Mouse (Mus musculus): ENCODE measurements around the gene Sigirr. TPM values are rescaled to one million over a fixed set of nuclear protein-coding genes. Genes with fewer than 3 reads are reported as not detected.

The Sigirr gene
- 1.9 and 2.7 TPM in 2 replicates for polyA plus RNA-seq (2016; fragmentation: Nextera tagmentation; extraction: Ambion mirVana)

DNA sequence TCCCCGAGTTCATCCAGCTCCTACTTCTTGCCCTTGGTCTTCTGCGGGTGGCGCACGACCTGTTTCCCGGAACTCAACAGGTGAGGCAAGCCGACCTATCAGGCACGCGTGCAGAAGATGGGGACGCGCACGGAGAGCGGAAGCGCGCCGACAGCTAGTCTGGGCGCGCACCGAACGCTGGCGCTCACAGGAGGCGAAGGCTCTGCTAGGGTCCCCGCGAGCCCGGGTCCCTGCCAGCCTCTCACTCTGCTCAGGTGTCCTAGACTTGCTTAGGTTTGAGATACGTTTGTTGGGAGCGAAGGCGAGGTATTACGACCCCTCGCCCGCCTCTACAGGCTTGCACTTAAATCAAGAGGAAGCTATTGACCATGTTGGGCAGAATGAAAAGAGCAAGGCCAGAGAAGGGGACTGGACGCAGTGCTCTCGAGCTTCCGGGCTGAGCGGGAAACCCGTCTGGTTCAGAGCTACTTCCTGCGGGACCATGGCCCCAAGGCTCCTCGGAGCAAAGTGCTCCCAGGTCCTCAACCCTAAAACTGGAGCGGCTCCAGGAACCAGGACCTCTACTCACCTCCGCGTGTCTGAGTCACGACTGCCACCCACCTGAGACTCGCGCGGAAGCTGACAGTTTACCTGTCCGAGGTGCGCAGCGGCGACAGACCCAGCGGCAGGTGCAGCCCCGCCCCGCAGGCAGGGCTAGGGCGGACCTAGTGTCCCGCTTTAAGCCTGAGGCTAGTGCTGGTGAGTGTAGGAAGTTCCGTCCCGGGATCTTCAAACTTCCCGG is at the start of gene Sigirr:
TSS of gene Sigirr (minus strand) at position 662 of the 781 bp plus-strand sequence.
- peak within 1 kb of the TSS; percentile 67 for H3K27ac ChIP-seq

GRCm38 (mm10) chr7:141148639-141149038 is 48.3 kb upstream of the Sigirr start:
- Histone ChIP-seq H3K27me3 (ENCODE audit: insufficient read depth, poor library complexity, severe bottlenecking) (no peaks in the 10 kb centered on the region), H3K27ac (no peak overlapping the region), H3K9me3 (no peaks in the 10 kb centered on the region), H3K4me1 (replicated peaks) (no peaks in the 10 kb centered on the region), H3K4me3 (no peak overlapping the region), H3K36me3 (peaks cover 86% of the 10 kb centered on the region)
- 83% methylated on average over 4 of the region's 4 CpGs for WGBS
- DNase-seq (ENCODE audit: low spot score), result no peak

More for the DNA sequence above, at the start of gene Sigirr:
- no peaks in the 10 kb centered on the region for H3K9me3 ChIP-seq
- no peaks in the 10 kb centered on the region for H3K36me3 ChIP-seq
- DNase-seq (ENCODE audit: low spot score), result peak; percentile 52
- H3K4me3 ChIP-seq, result peak within 1 kb of the TSS; percentile 53
- H3K27me3 ChIP-seq (ENCODE audit: insufficient read depth, poor library complexity, severe bottlenecking), result peaks cover 74% of the 10 kb centered on the region
- H3K4me1 ChIP-seq (replicated peaks), result peaks cover 26% of the 10 kb centered on the region
- WGBS, result 1% methylated on average over 56 of the region's 56 CpGs

DNA sequence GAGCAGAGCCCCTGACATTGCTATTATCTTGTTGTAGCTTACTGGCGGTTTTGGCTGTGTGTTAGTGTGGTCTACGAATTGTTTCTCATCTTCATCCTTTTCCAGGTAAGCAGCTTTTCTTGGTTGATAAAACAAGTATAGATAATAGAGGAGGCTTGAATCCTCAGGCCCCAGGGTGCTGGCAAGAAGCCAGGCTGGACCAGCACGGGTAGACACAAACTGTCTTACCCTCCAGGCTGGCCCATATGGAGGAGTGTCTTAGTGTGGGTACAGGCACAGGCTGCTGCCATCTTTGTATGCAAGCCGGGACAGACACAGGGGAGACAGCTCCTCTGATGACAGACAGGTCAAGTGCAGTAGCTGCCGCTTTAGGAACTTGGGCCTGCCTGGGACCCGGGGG is 46.7 kb upstream of the Sigirr start:
- no peak overlapping the region for H3K27ac ChIP-seq
- 92% methylated on average over 6 of the region's 6 CpGs for WGBS
- no peak for DNase-seq (ENCODE audit: low spot score)
- H3K9me3 ChIP-seq, result no peaks in the 10 kb centered on the region
- peaks cover 85% of the 10 kb centered on the region for H3K36me3 ChIP-seq
- no peaks in the 10 kb centered on the region for H3K27me3 ChIP-seq (ENCODE audit: insufficient read depth, poor library complexity, severe bottlenecking)
- H3K4me3 ChIP-seq, result no peak overlapping the region
- no peaks in the 10 kb centered on the region for H3K4me1 ChIP-seq (replicated peaks)

DNA sequence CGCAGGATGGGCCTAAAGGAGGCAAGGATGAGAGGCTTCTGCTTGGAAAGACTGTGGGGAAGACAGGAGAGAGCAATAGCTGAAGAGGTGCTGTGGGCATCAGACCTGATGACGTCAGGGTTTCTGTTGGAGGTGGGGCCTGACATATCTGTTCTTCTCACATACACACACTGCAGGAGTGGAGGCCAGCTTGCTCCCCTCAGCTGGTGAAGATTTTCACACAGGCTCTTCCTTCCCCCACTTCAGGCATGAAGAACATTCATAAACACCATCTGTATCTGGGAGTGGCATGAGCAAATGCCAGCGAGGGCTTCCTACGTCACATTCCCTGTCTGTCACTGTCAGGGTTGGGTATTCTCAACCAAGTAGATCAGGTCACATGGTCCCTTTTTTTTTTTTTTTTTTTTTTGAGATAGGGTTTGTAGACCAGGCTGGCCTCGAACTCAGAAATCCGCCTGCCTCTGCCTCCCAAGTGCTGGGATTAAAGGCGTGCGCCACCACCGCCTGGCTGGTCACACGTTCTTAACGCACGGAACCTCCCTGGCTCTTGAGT is 45.7 kb upstream of the Sigirr start:
- H3K4me1 ChIP-seq (replicated peaks), result no peaks in the 10 kb centered on the region
- 94% methylated on average over 12 of the region's 12 CpGs for WGBS
- no peaks in the 10 kb centered on the region for H3K27me3 ChIP-seq (ENCODE audit: insufficient read depth, poor library complexity, severe bottlenecking)
- DNase-seq (ENCODE audit: low spot score), result no peak
- no peak overlapping the region for H3K4me3 ChIP-seq
- peaks cover 84% of the 10 kb centered on the region for H3K36me3 ChIP-seq
- no peaks in the 10 kb centered on the region for H3K9me3 ChIP-seq
- H3K27ac ChIP-seq, result no peak overlapping the region

DNA sequence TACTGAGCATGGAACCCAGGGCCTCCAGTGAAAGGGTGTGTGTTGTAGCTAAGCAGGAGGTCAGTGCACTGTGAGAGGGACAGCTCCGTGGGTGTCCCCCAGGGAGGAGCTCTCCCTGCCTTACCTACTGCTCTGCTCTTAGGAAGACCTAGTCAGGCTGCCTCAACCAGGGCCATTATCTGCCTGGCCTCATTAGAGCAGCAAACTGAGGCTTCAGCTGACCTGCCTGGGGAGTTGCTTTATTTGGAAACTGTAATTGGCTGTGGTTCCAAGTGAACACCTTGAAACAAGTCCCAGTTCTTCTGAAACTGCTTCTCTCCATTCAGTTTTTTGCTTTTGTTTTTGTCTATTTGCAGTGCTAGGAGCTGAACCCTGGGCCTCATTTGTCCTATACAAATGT is 45.0 kb upstream of the Sigirr start:
- no peaks in the 10 kb centered on the region for H3K9me3 ChIP-seq
- DNase-seq (ENCODE audit: low spot score), result no peak
- no peak overlapping the region for H3K4me3 ChIP-seq
- H3K27me3 ChIP-seq (ENCODE audit: insufficient read depth, poor library complexity, severe bottlenecking), result no peaks in the 10 kb centered on the region
- H3K27ac ChIP-seq, result no peak overlapping the region
- WGBS, result 66% methylated on average over 1 of the region's 1 CpGs
- peaks cover 81% of the 10 kb centered on the region for H3K36me3 ChIP-seq
- H3K4me1 ChIP-seq (replicated peaks), result no peaks in the 10 kb centered on the region

- no peak for DNase-seq (ENCODE audit: low spot score)
- no peaks in the 10 kb centered on the region for H3K4me1 ChIP-seq (replicated peaks)
- H3K27me3 ChIP-seq (ENCODE audit: insufficient read depth, poor library complexity, severe bottlenecking), result no peaks in the 10 kb centered on the region
- no peaks in the 10 kb centered on the region for H3K9me3 ChIP-seq
- 97% methylated on average over 3 of the region's 3 CpGs for WGBS
- peaks cover 87% of the 10 kb centered on the region for H3K36me3 ChIP-seq
- no peak overlapping the region for H3K4me3 ChIP-seq
- H3K27ac ChIP-seq, result no peak overlapping the region
These were observed 44.3 kb upstream of the Sigirr start for GRCm38 (mm10) chr7:141144650-141145049.

DNA sequence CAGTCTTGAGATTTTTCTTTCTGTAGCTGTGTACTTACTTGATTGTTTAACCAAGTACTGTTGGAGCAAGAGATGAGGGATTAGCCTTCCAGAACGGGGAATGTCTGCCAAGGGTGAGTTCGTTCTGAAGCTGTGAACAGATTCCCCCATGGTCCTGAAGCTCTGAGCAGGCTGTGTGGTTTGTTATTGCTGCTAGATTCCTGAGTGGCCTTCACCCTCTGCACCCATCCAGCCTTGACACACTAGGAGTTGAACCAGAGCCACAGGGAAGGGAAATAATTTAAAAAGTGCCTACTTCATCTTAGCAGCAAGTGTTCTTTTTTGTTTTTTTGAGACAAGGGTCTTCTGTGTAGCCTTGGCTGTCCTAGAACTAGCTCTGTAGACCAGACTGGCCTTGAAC is 43.5 kb upstream of the Sigirr start:
- 89% methylated on average over 2 of the region's 2 CpGs for WGBS

GRCm38 (mm10) chr7:141143112-141143511 is 42.7 kb upstream of the Sigirr start:
- Histone ChIP-seq H3K4me3 (no peak overlapping the region), H3K36me3 (peaks cover 92% of the 10 kb centered on the region), H3K4me1 (replicated peaks) (no peaks in the 10 kb centered on the region), H3K9me3 (no peaks in the 10 kb centered on the region), H3K27me3 (ENCODE audit: insufficient read depth, poor library complexity, severe bottlenecking) (no peaks in the 10 kb centered on the region), H3K27ac (no peak overlapping the region)
- DNase-seq (ENCODE audit: low spot score), result peak; percentile 38
- 55% methylated on average over 5 of the region's 5 CpGs for WGBS

More for the DNA sequence above, 43.5 kb upstream of the Sigirr start:
- DNase-seq (ENCODE audit: low spot score), result no peak
- H3K9me3 ChIP-seq, result no peaks in the 10 kb centered on the region
- H3K4me1 ChIP-seq (replicated peaks), result no peaks in the 10 kb centered on the region
- H3K27ac ChIP-seq, result no peak overlapping the region
- H3K36me3 ChIP-seq, result peaks cover 92% of the 10 kb centered on the region
- H3K27me3 ChIP-seq (ENCODE audit: insufficient read depth, poor library complexity, severe bottlenecking), result no peaks in the 10 kb centered on the region
- H3K4me3 ChIP-seq, result no peak overlapping the region

DNA sequence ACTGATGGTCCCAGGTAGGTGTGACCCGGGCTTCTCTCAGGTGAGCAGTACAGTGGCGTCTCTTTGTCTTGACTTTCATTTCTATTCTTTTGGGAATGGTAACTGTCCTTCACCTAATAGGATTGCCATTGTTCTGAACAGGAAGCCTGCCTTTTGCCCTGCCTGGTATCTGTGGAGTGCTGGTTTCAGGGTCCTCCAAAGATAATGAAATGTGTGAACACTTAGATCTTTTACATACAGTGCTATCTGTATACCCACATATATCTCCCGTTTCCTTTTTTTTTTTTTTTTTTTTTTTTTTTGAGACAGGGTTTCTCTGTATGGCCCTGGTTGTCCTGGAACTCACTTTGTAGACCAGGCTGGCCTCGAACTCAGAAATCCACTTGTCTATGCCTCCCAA is 41.0 kb upstream of the Sigirr start:
- Histone ChIP-seq H3K4me1 (replicated peaks) (no peaks in the 10 kb centered on the region), H3K9me3 (no peaks in the 10 kb centered on the region), H3K36me3 (peaks cover 92% of the 10 kb centered on the region), H3K4me3 (no peak overlapping the region), H3K27ac (no peak overlapping the region), H3K27me3 (ENCODE audit: insufficient read depth, poor library complexity, severe bottlenecking) (no peaks in the 10 kb centered on the region)
- 92% methylated on average over 4 of the region's 4 CpGs for WGBS
- no peak for DNase-seq (ENCODE audit: low spot score)

- no peaks in the 10 kb centered on the region for H3K9me3 ChIP-seq
- peaks cover 17% of the 10 kb centered on the region for H3K4me1 ChIP-seq (replicated peaks)
- H3K27ac ChIP-seq, result peak overlapping the region; percentile 94
- 59% methylated on average over 12 of the region's 12 CpGs for WGBS
- no peak for DNase-seq (ENCODE audit: low spot score)
- H3K36me3 ChIP-seq, result peaks cover 34% of the 10 kb centered on the region
- H3K27me3 ChIP-seq (ENCODE audit: insufficient read depth, poor library complexity, severe bottlenecking), result no peaks in the 10 kb centered on the region
- peak overlapping the region; percentile 81 for H3K4me3 ChIP-seq
These were observed 31.8 kb upstream of the Sigirr start for GRCm38 (mm10) chr7:141131904-141132755.

DNA sequence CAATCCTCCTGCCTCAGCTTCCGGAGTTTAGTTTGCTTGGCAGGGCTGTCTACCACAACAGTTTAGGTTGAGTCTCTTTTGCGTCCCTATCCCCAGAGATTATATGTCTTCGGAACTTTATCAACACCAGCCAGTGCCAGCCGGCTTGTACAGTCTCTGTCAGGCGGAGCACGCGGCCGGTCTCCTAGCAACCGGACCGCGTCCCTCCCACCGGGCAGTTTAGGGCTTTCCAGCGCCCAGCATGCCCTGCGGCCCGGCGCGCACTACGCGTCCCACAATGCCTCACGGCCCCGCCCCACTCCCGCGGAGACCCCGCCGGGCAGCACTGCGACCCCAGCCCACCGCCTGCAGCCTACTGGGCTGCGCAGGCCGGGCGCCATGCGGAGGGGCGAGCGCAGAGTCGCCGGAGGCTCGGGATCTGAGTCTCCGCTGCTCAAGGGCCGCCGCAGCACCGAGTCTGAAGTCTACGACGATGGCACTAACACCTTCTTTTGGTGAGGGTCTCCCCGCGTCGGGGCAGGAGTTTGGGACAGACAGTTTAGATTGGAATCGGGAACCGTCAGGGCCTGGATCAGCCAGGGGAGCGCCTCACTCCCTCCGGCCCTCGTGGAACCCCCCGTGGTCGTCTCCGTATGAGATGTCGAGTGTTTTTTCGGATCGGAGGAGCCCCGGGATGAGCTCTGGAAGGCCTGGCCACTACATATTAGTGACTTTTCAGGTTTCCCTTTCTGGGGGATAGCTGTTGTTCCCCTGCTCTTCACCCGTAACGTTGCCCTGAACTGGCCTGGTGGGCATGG is 30.9 kb upstream of the Sigirr start:
- peaks cover 17% of the 10 kb centered on the region for H3K4me1 ChIP-seq (replicated peaks)
- DNase-seq (ENCODE audit: low spot score), result peak; percentile 96
- 1% methylated on average over 59 of the region's 59 CpGs for WGBS
- H3K4me3 ChIP-seq, result peak overlapping the region; percentile 81
- H3K27me3 ChIP-seq (ENCODE audit: insufficient read depth, poor library complexity, severe bottlenecking), result no peaks in the 10 kb centered on the region
- H3K27ac ChIP-seq, result peak overlapping the region; percentile 94
- H3K36me3 ChIP-seq, result peaks cover 25% of the 10 kb centered on the region
- H3K9me3 ChIP-seq, result no peaks in the 10 kb centered on the region

DNA sequence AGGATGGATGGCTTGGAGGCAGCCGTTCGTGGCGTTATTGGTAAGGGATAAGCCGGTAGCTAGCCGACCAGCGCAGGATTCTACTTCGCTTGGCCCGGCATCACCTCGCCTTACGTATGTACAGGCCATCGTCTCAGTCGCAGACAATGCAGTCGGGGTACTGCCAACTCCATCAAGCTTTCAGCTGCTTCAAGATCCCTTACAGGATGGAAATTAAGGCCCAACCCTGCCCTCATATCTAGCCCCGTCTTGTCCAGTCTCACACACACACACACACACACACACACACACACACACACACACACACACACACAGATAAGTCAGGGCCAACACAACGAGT is 23.1 kb upstream of the Sigirr start:
- Histone ChIP-seq H3K36me3 (no peaks in the 10 kb centered on the region), H3K27me3 (ENCODE audit: insufficient read depth, poor library complexity, severe bottlenecking) (peaks cover under 1% of the 10 kb centered on the region; the same call in 1 of the 2 replicates), H3K27ac (peak overlapping the region; percentile 87), H3K9me3 (no peaks in the 10 kb centered on the region), H3K4me1 (replicated peaks) (peaks cover 9% of the 10 kb centered on the region), H3K4me3 (peak overlapping the region; percentile 56)
- DNase-seq (ENCODE audit: low spot score), result no peak
- 3% methylated on average over 15 of the region's 15 CpGs for WGBS
